Comparison of ENCODE assay signal across 26 mouse cellular contexts in the genomic region with DNA sequence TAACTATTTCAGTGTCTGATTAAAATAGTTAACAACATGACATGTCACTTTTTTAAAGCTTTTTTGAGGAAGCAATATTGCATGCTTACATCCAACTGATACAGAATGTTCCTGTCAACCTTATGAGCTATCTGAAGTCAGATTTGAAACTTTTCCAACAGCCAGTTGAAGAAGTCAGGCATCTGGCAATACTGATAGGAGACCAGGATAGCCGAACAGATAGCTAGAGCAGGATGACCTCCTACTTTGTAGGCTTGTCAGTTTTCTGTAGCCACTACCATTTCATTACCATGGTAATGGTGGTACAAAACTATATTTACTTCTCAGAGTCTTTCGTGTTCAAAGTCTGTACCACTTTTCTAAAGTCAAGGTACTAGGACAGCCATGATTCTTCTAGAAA. TPM values are rescaled to one million over a fixed set of nuclear protein-coding genes. Genes with fewer than 3 reads are reported as not detected.
DNase-seq lines count a peak whose midpoint lies in the region; ATAC-seq lines count a peak whose summit lies in the region.
"Had no signal": no experiment of that assay in that cellular context is flagged by ENCODE, and none has a peak within 500 bp of the region (broad histone marks: within the 10 kb centered on the region; RNA-seq: fewer than 3 reads in every experiment).

No protein-coding gene starts in this region.

- no peak overlapping the region for H3K4me3 ChIP-seq in liver, embryonic 12.5 days
- H3K4me3 ChIP-seq in liver, embryonic 16.5 days (ENCODE audit: low read depth, low read length): no peak overlapping the region
- H3K4me3 ChIP-seq: embryonic facial prominence, embryonic 10.5 days; erythroblast, embryonic 14.5 days; forebrain, embryonic 15.5 days; heart, embryonic 12.5 days; hindbrain, embryonic 10.5 days had no signal

- peak; percentile 71 for ATAC-seq in common myeloid progenitor, adult 5-6 weeks (replicated peaks; ENCODE audit: low read depth, poor library complexity, severe bottlenecking)
- ATAC-seq in liver, embryonic 12.5 days: peak; percentile 66
- peak; percentile 63 for ATAC-seq in liver, embryonic 16.5 days (ENCODE audit: low read depth)
- ATAC-seq: forebrain, embryonic 15.5 days had no signal

- intact Hi-C loops in left cerebral cortex, postnatal 36 days (cut with DNase I): no loop called here

- H3K4me1 ChIP-seq in liver, embryonic 12.5 days: peaks cover 27% of the 10 kb centered on the region
- H3K4me1 ChIP-seq in liver, embryonic 16.5 days (ENCODE audit: control insufficient read depth, low read depth, low read length): peaks cover 2% of the 10 kb centered on the region; the same call in 1 of the 2 replicates
- H3K4me1 ChIP-seq: embryonic facial prominence, embryonic 10.5 days; forebrain, embryonic 15.5 days; heart, embryonic 12.5 days; hindbrain, embryonic 10.5 days had no signal

- H3K36me3 ChIP-seq in liver, embryonic 12.5 days: no peaks in the 10 kb centered on the region
- no peaks in the 10 kb centered on the region for H3K36me3 ChIP-seq in liver, embryonic 16.5 days (ENCODE audit: control insufficient read depth, insufficient read depth)
- H3K36me3 ChIP-seq: embryonic facial prominence, embryonic 10.5 days; forebrain, embryonic 15.5 days; heart, embryonic 12.5 days; hindbrain, embryonic 10.5 days had no signal

- no peak overlapping the region for H3K9ac ChIP-seq in liver, embryonic 12.5 days
- H3K9ac ChIP-seq in liver, embryonic 16.5 days (ENCODE audit: low read depth, low read length): no peak overlapping the region
- H3K9ac ChIP-seq: forebrain, embryonic 15.5 days; heart, embryonic 12.5 days; hindbrain, embryonic 14.5 days had no signal

- H3K27ac ChIP-seq in liver, embryonic 12.5 days: no peak overlapping the region
- H3K27ac ChIP-seq in liver, embryonic 16.5 days (ENCODE audit: low read length): no peak overlapping the region
- H3K27ac ChIP-seq: embryonic facial prominence, embryonic 10.5 days; forebrain, embryonic 15.5 days; hindbrain, embryonic 10.5 days; hindbrain, embryonic 14.5 days had no signal

- no peaks in the 10 kb centered on the region for H3K9me3 ChIP-seq in liver, embryonic 12.5 days (replicated peaks)
- no peaks in the 10 kb centered on the region for H3K9me3 ChIP-seq in liver, embryonic 16.5 days (replicated peaks; ENCODE audit: control insufficient read depth, low read length)
- H3K9me3 ChIP-seq: embryonic facial prominence, embryonic 10.5 days; forebrain, embryonic 15.5 days; hindbrain, embryonic 10.5 days had no signal

- DNase-seq in left cerebral cortex, postnatal 36 days (ENCODE audit: low spot score in 2 of 2): no peak
- DNase-seq in layer of hippocampus, postnatal 25 days (ENCODE audit: extremely low spot score in 1 of 2, low spot score in 1 of 2): no peak
- no peak for DNase-seq in spleen, postnatal 14 days (ENCODE audit: low spot score in 2 of 2)
- DNase-seq: adrenal gland, adult 2 months; adrenal gland, postnatal 25 days; cerebellum, adult 18-20 months; cerebellum, adult 9-11 months; cerebellum, postnatal 36 days; gastrocnemius, postnatal 10 days had no signal

- H3K4me2 ChIP-seq in liver, embryonic 12.5 days: no peak overlapping the region
- H3K4me2 ChIP-seq in liver, embryonic 16.5 days (ENCODE audit: low read depth, low read length): no peak overlapping the region
- H3K4me2 ChIP-seq: forebrain, embryonic 15.5 days; heart, embryonic 12.5 days; hindbrain, embryonic 14.5 days had no signal

- no peaks in the 10 kb centered on the region for H3K27me3 ChIP-seq in liver, embryonic 12.5 days (replicated peaks)
- H3K27me3 ChIP-seq in liver, embryonic 16.5 days (ENCODE audit: control insufficient read depth, insufficient read depth, low read depth, low read length): no peaks in the 10 kb centered on the region
- H3K27me3 ChIP-seq: CH12.LX; forebrain, embryonic 15.5 days; heart, embryonic 12.5 days had no signal

- 42% methylated on average over 2 of the region's 2 CpGs for WGBS in liver, embryonic 12.5 days (ENCODE audit: insufficient replicate concordance)
- 27% methylated on average over 2 of the region's 2 CpGs for WGBS in liver, embryonic 16.5 days (ENCODE audit: insufficient replicate concordance)

RNA-seq across cellular contexts. Expression of a gene that starts 4.5 kb away (rescaled TPM):
- total RNA-seq in common myeloid progenitor, adult 5-6 weeks (2017): 1.6 and 3.2 TPM in 2 replicates
- 0.04 TPM in 1 of 2 replicates, not detected in the other for polyA plus RNA-seq in liver, embryonic 12.5 days (2016; fragmentation: Nextera tagmentation; extraction: Ambion mirVana)
- not detected in 2 replicates for polyA plus RNA-seq in liver, embryonic 16.5 days (2015; fragmentation: Nextera tagmentation; extraction: Ambion mirVana)
- total RNA-seq in left cerebral cortex, postnatal 36 days (2021): not detected
- total RNA-seq in layer of hippocampus, postnatal 25 days (2021): not detected
- total RNA-seq: adrenal gland, adult 2 months; adrenal gland, postnatal 25 days; CH12.LX; gastrocnemius, postnatal 10 days; gastrocnemius, postnatal 4 days; heart, adult 8-10 months; heart, postnatal 25 days had no signal
- polyA plus RNA-seq: adrenal gland, adult 2 months; embryonic facial prominence, embryonic 10.5 days; erythroblast, embryonic 14.5 days; forebrain, embryonic 11.5 days; forebrain, embryonic 15.5 days; frontal cortex, adult 2 months; heart, embryonic 12.5 days; heart, embryonic 16.5 days; hindbrain, embryonic 10.5 days; hindbrain, embryonic 14.5 days had no signal

RNA-seq across cellular contexts. Expression of a gene that starts 13.5 kb away (rescaled TPM):
- total RNA-seq in common myeloid progenitor, adult 5-6 weeks (2017): not detected in 2 replicates
- polyA plus RNA-seq in liver, embryonic 12.5 days (2016; fragmentation: Nextera tagmentation; extraction: Ambion mirVana): not detected in 2 replicates
- not detected in 2 replicates for polyA plus RNA-seq in liver, embryonic 16.5 days (2015; fragmentation: Nextera tagmentation; extraction: Ambion mirVana)
- total RNA-seq in left cerebral cortex, postnatal 36 days (2021): not detected
- not detected for total RNA-seq in layer of hippocampus, postnatal 25 days (2021)
- total RNA-seq: adrenal gland, adult 2 months; adrenal gland, postnatal 25 days; CH12.LX; gastrocnemius, postnatal 10 days; gastrocnemius, postnatal 4 days; heart, adult 8-10 months; heart, postnatal 25 days had no signal
- polyA plus RNA-seq: adrenal gland, adult 2 months; embryonic facial prominence, embryonic 10.5 days; erythroblast, embryonic 14.5 days; forebrain, embryonic 11.5 days; forebrain, embryonic 15.5 days; frontal cortex, adult 2 months; heart, embryonic 12.5 days; heart, embryonic 16.5 days; hindbrain, embryonic 10.5 days; hindbrain, embryonic 14.5 days had no signal

RNA-seq across cellular contexts. Expression of a gene that starts 37.6 kb away (rescaled TPM):
- total RNA-seq in common myeloid progenitor, adult 5-6 weeks (2017): 3.1 and 4.5 TPM in 2 replicates
- polyA plus RNA-seq in liver, embryonic 12.5 days (2016; fragmentation: Nextera tagmentation; extraction: Ambion mirVana): not detected in 2 replicates
- not detected in 2 replicates for polyA plus RNA-seq in liver, embryonic 16.5 days (2015; fragmentation: Nextera tagmentation; extraction: Ambion mirVana)
- not detected for total RNA-seq in left cerebral cortex, postnatal 36 days (2021)
- not detected for total RNA-seq in layer of hippocampus, postnatal 25 days (2021)
- total RNA-seq: adrenal gland, adult 2 months; adrenal gland, postnatal 25 days; CH12.LX; gastrocnemius, postnatal 10 days; gastrocnemius, postnatal 4 days; heart, adult 8-10 months; heart, postnatal 25 days had no signal
- polyA plus RNA-seq: adrenal gland, adult 2 months; embryonic facial prominence, embryonic 10.5 days; embryonic facial prominence, embryonic 14.5 days; erythroblast, embryonic 14.5 days; forebrain, embryonic 11.5 days; forebrain, embryonic 15.5 days; frontal cortex, adult 2 months; heart, embryonic 12.5 days; heart, embryonic 16.5 days; hindbrain, embryonic 10.5 days; hindbrain, embryonic 14.5 days had no signal
